In the genomic region with DNA sequence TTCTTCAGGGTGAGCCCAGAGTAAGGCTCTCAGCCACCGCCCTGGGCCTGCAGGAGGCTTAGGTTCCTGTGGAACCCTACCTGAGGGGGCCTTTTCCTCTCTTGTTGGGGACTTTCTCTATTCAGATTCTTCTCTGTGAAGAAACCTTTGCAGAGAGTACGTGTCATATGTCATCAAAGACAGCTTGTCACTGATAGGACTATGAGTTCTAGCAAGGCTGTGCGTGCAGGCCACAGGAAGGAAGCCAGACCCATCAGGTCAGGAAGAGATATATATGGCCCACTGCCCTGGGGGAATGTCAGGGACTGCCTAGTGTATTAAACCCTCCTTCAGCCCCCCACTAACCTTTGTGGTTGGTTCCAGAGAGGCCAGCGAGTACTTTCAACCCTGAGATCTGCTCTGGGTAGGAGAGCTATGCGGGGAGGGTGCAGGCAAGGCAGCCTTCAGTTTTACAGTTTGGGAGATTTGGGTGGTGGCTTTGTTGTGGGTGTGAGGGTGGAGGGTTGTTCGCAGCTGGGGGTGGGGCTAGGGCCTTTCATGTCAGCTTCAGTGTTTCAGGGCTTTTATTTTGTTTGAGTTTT, we compare ENCODE assay signal across 12 mouse cellular contexts. TPM values are rescaled to one million over a fixed set of nuclear protein-coding genes. Genes with fewer than 3 reads are reported as not detected.
DNase-seq lines count a peak whose midpoint lies in the region; ATAC-seq and TF ChIP-seq lines count a peak whose summit lies in the region.
"Had no signal": no experiment of that assay in that cellular context is flagged by ENCODE, and none has a peak within 500 bp of the region (broad histone marks: within the 10 kb centered on the region; RNA-seq: fewer than 3 reads in every experiment).

No protein-coding gene starts in this region.

- 70% methylated on average over 6 of the region's 6 CpGs for WGBS in kidney, postnatal 0 days
- 26% methylated on average over 6 of the region's 6 CpGs for WGBS in liver, embryonic 16.5 days (ENCODE audit: insufficient replicate concordance)

- no peak for TF ChIP-seq CTCF in kidney, postnatal 0 days (IDR thresholded peaks at IDR 0.05; ENCODE audit: low read depth)

- H3K9ac ChIP-seq in kidney, postnatal 0 days (ENCODE audit: low read depth, low read length), result no peak overlapping the region
- no peak overlapping the region for H3K9ac ChIP-seq in liver, embryonic 16.5 days (ENCODE audit: low read depth, low read length)
- H3K9ac ChIP-seq: midbrain, embryonic 12.5 days had no signal

- no peaks in the 10 kb centered on the region for H3K9me3 ChIP-seq in kidney, postnatal 0 days (replicated peaks; ENCODE audit: low read length)
- H3K9me3 ChIP-seq in liver, embryonic 16.5 days (replicated peaks; ENCODE audit: control insufficient read depth, low read length), result no peaks in the 10 kb centered on the region
- H3K9me3 ChIP-seq: midbrain, embryonic 12.5 days had no signal

- ATAC-seq in kidney, postnatal 0 days (replicated peaks; ENCODE audit: low FRiP score, low read depth), result no peak
- peak; percentile 47 for ATAC-seq in liver, embryonic 16.5 days (ENCODE audit: low read depth)
- ATAC-seq in erythroid progenitor cell, adult 5-6 weeks (replicated peaks; ENCODE audit: low FRiP score, poor library complexity, severe bottlenecking), result no peak

- no peak overlapping the region for H3K4me2 ChIP-seq in kidney, postnatal 0 days (ENCODE audit: low read length)
- H3K4me2 ChIP-seq in liver, embryonic 16.5 days (ENCODE audit: low read depth, low read length), result no peak overlapping the region
- H3K4me2 ChIP-seq: midbrain, embryonic 12.5 days had no signal

- H3K27ac ChIP-seq in kidney, postnatal 0 days, result no peak overlapping the region
- no peak overlapping the region for H3K27ac ChIP-seq in liver, embryonic 16.5 days (ENCODE audit: low read length)
- H3K27ac ChIP-seq: midbrain, embryonic 12.5 days had no signal

- no peaks in the 10 kb centered on the region for H3K27me3 ChIP-seq in kidney, postnatal 0 days (ENCODE audit: insufficient read depth, low read length)
- H3K27me3 ChIP-seq in liver, embryonic 16.5 days (ENCODE audit: control insufficient read depth, insufficient read depth, low read depth, low read length), result no peaks in the 10 kb centered on the region
- H3K27me3 ChIP-seq: midbrain, embryonic 12.5 days had no signal

- no peak overlapping the region for H3K4me3 ChIP-seq in kidney, postnatal 0 days (replicated peaks; ENCODE audit: low read depth, low read length)
- H3K4me3 ChIP-seq in liver, embryonic 16.5 days (ENCODE audit: low read depth, low read length), result no peak overlapping the region
- H3K4me3 ChIP-seq: midbrain, embryonic 12.5 days had no signal

- H3K4me1 ChIP-seq in kidney, postnatal 0 days (replicated peaks; ENCODE audit: insufficient read depth, low read length), result no peaks in the 10 kb centered on the region
- peaks cover 5% of the 10 kb centered on the region; the same call in 1 of the 2 replicates for H3K4me1 ChIP-seq in liver, embryonic 16.5 days (ENCODE audit: control insufficient read depth, low read depth, low read length)
- H3K4me1 ChIP-seq: midbrain, embryonic 12.5 days had no signal

- intact Hi-C loops in left cerebral cortex, postnatal 36 days (cut with DNase I), result no loop called here

- H3K36me3 ChIP-seq in kidney, postnatal 0 days (ENCODE audit: insufficient read depth, low read length), result peaks cover 47% of the 10 kb centered on the region
- H3K36me3 ChIP-seq in liver, embryonic 16.5 days (ENCODE audit: control insufficient read depth, insufficient read depth), result no peaks in the 10 kb centered on the region; the same call in none of the 2 replicates

- peak; percentile 4 for DNase-seq in kidney, postnatal 0 days (ENCODE audit: low spot score)
- DNase-seq in kidney, postnatal 36 days, result no peak
- DNase-seq in R1 (ENCODE audit: low read depth, low spot score), result peak; percentile 55
- DNase-seq in thymus, postnatal 14 days, result peak; percentile 88
- DNase-seq in layer of hippocampus, postnatal 10 days (ENCODE audit: low spot score in 2 of 2), result no peak
- no peak for DNase-seq in left cerebral cortex, postnatal 36 days (ENCODE audit: low spot score in 2 of 2)
- DNase-seq: adrenal gland, postnatal 14 days; cerebellum, adult 8-10 months; kidney, adult 9 months had no signal

RNA-seq across cellular contexts. Expression of gene Dnaaf5, which starts 16.8 kb away (rescaled TPM):
- polyA plus RNA-seq in kidney, postnatal 0 days (2015; fragmentation: Nextera tagmentation; extraction: Ambion mirVana), result 4.7 and 5.3 TPM in 2 replicates
- polyA plus RNA-seq in liver, embryonic 16.5 days (2015; fragmentation: Nextera tagmentation; extraction: Ambion mirVana), result 1.3 and 2.4 TPM in 2 replicates
- total RNA-seq in layer of hippocampus, postnatal 10 days (2021), result 10 to 100 TPM in 1 of 2 experiments, 1 to 10 TPM in 1; 7.3 to 11.4 TPM
- total RNA-seq in erythroid progenitor cell, adult 5-6 weeks (2015; ENCODE audit: low replicate concordance), result 1.7 and 1.8 TPM in 2 replicates
- total RNA-seq in erythroid progenitor cell, adult 5-6 weeks (2017; ENCODE audit: low replicate concordance), result 2.6 and 3.6 TPM in 2 replicates
- 1 to 10 TPM; 6.7 to 7.7 TPM for total RNA-seq in left cerebral cortex, postnatal 36 days (2021)

RNA-seq across cellular contexts. Expression of gene Prkar1b, which starts 17.1 kb away (rescaled TPM):
- polyA plus RNA-seq in kidney, postnatal 0 days (2015; fragmentation: Nextera tagmentation; extraction: Ambion mirVana), result 19.3 and 21.8 TPM in 2 replicates
- 0.80 and 0.96 TPM in 2 replicates for polyA plus RNA-seq in liver, embryonic 16.5 days (2015; fragmentation: Nextera tagmentation; extraction: Ambion mirVana)
- 100 to 1,000 TPM; 404 to 409 TPM for total RNA-seq in layer of hippocampus, postnatal 10 days (2021)
- total RNA-seq in erythroid progenitor cell, adult 5-6 weeks (2015; ENCODE audit: low replicate concordance), result 0.72 TPM in 1 of 2 replicates, not detected in the other
- 0.08 TPM in 1 of 2 replicates, not detected in the other for total RNA-seq in erythroid progenitor cell, adult 5-6 weeks (2017; ENCODE audit: low replicate concordance)
- total RNA-seq in left cerebral cortex, postnatal 36 days (2021), result 100 to 1,000 TPM; 738 to 861 TPM

RNA-seq across cellular contexts. Expression of gene Sun1, which starts 33.6 kb away (rescaled TPM):
- polyA plus RNA-seq in kidney, postnatal 0 days (2015; fragmentation: Nextera tagmentation; extraction: Ambion mirVana), result 35.0 and 38.6 TPM in 2 replicates
- 19.6 TPM in 2 replicates for polyA plus RNA-seq in liver, embryonic 16.5 days (2015; fragmentation: Nextera tagmentation; extraction: Ambion mirVana)
- 10 to 100 TPM; 66.0 to 77.0 TPM for total RNA-seq in layer of hippocampus, postnatal 10 days (2021)
- total RNA-seq in erythroid progenitor cell, adult 5-6 weeks (2015; ENCODE audit: low replicate concordance), result 77.5 and 111 TPM in 2 replicates
- total RNA-seq in erythroid progenitor cell, adult 5-6 weeks (2017; ENCODE audit: low replicate concordance), result 99.6 and 190 TPM in 2 replicates
- total RNA-seq in left cerebral cortex, postnatal 36 days (2021), result 100 to 1,000 TPM; 136 to 141 TPM

Comparison
In these comparisons a context has a peak if more than half of its experiments do, and no peak if none do; other contexts are left out.
1. DNase-seq: peak in kidney, postnatal 0 days (single experiment), R1 (single experiment) and thymus, postnatal 14 days (single experiment); none in kidney, postnatal 36 days (0 of 2), layer of hippocampus, postnatal 10 days (0 of 2) and left cerebral cortex, postnatal 36 days (0 of 2).
2. RNA of gene Prkar1b, which starts 17.1 kb away (total RNA-seq): 738 to 861 TPM in left cerebral cortex, postnatal 36 days and 404 to 409 TPM in layer of hippocampus, postnatal 10 days; 0.08 to 0.72 TPM in erythroid progenitor cell, adult 5-6 weeks; every median in the first group is over 100 times any median in the second.